Mouse (Mus musculus) heart, adult 11 months (tissue): ENCODE measurements around the gene Gabbr2.

Source experiments
- DNase-seq: peaks from one replicate; pipeline ENCODE4 v3.0.0; 2022

Gabbr2 gene

GRCm38 (mm10) chr4:46690565-46690964, 301.1 kb downstream of the Gabbr2 start:
- no peak for DNase-seq

GRCm38 (mm10) chr4:46690023-46690420, 301.7 kb downstream of the Gabbr2 start:
- no peak for DNase-seq

GRCm38 (mm10) chr4:46689397-46690022, 302.2 kb downstream of the Gabbr2 start:
- peak; percentile 90 for DNase-seq

- no peak for DNase-seq
Measured at GRCm38 (mm10) chr4:46688213-46688832, 303.4 kb downstream of the Gabbr2 start.

- DNase-seq: peak; percentile 88
Measured at GRCm38 (mm10) chr4:46684160-46684559, 307.5 kb downstream of the Gabbr2 start.

GRCm38 (mm10) chr4:46676646-46677045, 315.0 kb downstream of the Gabbr2 start:
- DNase-seq: no peak

- DNase-seq: no peak
Measured at GRCm38 (mm10) chr4:46675992-46676391, 315.7 kb downstream of the Gabbr2 start.

- DNase-seq: no peak
Measured at GRCm38 (mm10) chr4:46675272-46675785, 316.3 kb downstream of the Gabbr2 start.

GRCm38 (mm10) chr4:46668620-46669019, 323.1 kb downstream of the Gabbr2 start:
- DNase-seq: no peak

- DNase-seq: no peak
Measured at GRCm38 (mm10) chr4:46666420-46666819, 325.3 kb downstream of the Gabbr2 start.

GRCm38 (mm10) chr4:46665371-46665774, 326.3 kb downstream of the Gabbr2 start:
- no peak for DNase-seq

- DNase-seq: peak; percentile 96
Measured at GRCm38 (mm10) chr4:46664123-46665009, 327.3 kb downstream of the Gabbr2 start.

GRCm38 (mm10) chr4:46661433-46661832, 330.2 kb downstream of the Gabbr2 start:
- DNase-seq: no peak

- no peak for DNase-seq
Measured at GRCm38 (mm10) chr4:46658946-46659345, 332.7 kb downstream of the Gabbr2 start.

GRCm38 (mm10) chr4:46657116-46657515, 334.6 kb downstream of the Gabbr2 start:
- DNase-seq: no peak

- no peak for DNase-seq
Measured at GRCm38 (mm10) chr4:46655956-46656355, 335.7 kb downstream of the Gabbr2 start.

GRCm38 (mm10) chr4:46655298-46655697, 336.4 kb downstream of the Gabbr2 start:
- no peak for DNase-seq

GRCm38 (mm10) chr4:46650086-46650753, 341.5 kb downstream of the Gabbr2 start, which contains the start of gene Tbc1d2:
Gene Tbc1d2 (minus strand): TSS chr4:46650209.
- peak; percentile 99 for DNase-seq

- no peak for DNase-seq
Measured at GRCm38 (mm10) chr4:46649161-46649560, 342.5 kb downstream of the Gabbr2 start.

GRCm38 (mm10) chr4:46643676-46644112, 348.0 kb downstream of the Gabbr2 start:
- peak; percentile 91 for DNase-seq

- peak; percentile 98 for DNase-seq
Measured at GRCm38 (mm10) chr4:46642924-46643675, 348.6 kb downstream of the Gabbr2 start.

GRCm38 (mm10) chr4:46641283-46641682, 350.4 kb downstream of the Gabbr2 start:
- DNase-seq: no peak
